Mouse (Mus musculus): Measurements from ENCODE around the gene Rims4. TPM values are rescaled to one million over a fixed set of nuclear protein-coding genes. Genes with fewer than 3 reads are reported as not detected.

Rims4 gene
- polyA plus RNA-seq, 1 experiment from 2014 or later: not detected

DNA sequence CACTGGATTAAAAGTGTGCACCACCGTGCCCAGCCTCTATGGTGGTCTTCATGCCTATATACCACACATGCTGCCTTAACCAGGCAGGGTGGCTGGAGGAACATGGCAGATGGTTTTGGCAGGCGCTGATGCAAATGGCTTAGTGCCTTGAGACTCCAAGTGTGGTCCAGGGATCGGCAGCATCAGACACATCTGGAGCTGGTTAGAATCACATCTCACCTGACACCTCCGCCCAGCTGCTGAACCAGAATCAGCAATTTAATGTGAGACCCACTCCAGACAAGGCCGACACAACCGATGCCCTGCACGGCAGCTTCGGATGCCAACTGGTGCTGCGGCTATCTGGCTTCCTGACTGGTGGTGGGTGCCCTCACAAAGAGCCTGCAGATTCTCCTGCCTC, 52.4 kb downstream of the Rims4 start:
- POLR2A ChIA-PET: no interaction called here
- CTCF ChIA-PET: no interaction called here
- in situ Hi-C loops (cut with MboI; ENCODE audit: low pct_unique_long_range_greater_than_20kb): no loop called here
- ATAC-seq (no peak), DNase-seq (ENCODE audit: low read depth, low spot score) (no peak)
- no peak for TF ChIP-seq CTCF (IDR thresholded peaks at IDR 0.05)
- peaks cover 52% of the 10 kb centered on the region for H3K27me3 ChIP-seq

- POLR2A ChIA-PET: no interaction called here
Observed at GRCm38 (mm10) chr2:163865311-163865710, 53.2 kb downstream of the Rims4 start.

DNA sequence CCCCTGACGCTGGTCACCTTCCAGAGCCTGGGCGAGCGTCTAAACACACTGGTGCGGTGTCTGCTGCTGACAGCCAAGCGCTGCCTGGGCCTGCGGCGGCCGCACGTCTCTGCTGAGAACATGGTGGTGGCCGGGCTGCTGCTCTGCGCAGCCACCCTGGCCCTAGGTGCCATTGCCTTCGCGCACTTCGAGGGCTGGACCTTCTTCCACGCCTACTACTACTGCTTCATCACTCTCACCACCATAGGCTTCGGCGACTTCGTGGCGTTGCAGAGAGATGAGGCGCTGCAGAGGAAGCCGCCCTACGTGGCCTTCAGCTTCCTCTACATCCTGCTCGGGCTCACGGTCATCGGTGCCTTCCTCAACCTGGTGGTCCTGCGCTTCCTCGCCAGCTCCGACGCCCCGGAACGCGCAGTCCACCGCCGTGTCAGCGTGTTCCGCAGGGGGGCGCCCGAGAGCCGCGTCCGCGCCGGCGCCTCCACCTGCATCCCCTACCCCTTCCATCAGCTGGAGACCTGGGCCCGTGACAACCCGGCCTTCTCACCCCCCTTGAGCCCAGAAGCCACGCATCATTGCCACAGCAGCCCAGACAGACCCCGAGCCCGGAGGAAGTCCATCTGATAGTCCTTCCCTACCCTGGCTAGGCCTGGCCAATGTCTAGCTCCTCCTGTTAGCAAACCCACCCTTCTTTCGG, 60.1 kb downstream of the Rims4 start:
- ATAC-seq (no peak), DNase-seq (ENCODE audit: low read depth, low spot score) (no peak)
- CTCF ChIA-PET: interaction anchor here (0.7 to 2.5 kb wide), 3 partner anchors 28 to 94 kb away, joined by 3 to 7 read pairs (median 4); no protein-coding TSS in a partner anchor
- H3K27me3 ChIP-seq: peaks cover 45% of the 10 kb centered on the region
- in situ Hi-C loops (cut with MboI; ENCODE audit: low pct_unique_long_range_greater_than_20kb): no loop called here
- POLR2A ChIA-PET: interaction anchor here (0.6 kb wide), 1 partner anchor 13 kb away, joined by 5 read pairs; no protein-coding TSS in a partner anchor
- TF ChIP-seq CTCF (IDR thresholded peaks at IDR 0.05): peak; percentile 98

More at GRCm38 (mm10) chr2:163865311-163865710, 53.2 kb downstream of the Rims4 start:
- DNase-seq (ENCODE audit: low read depth, low spot score) (no peak), ATAC-seq (no peak)
- CTCF ChIA-PET: no interaction called here
- TF ChIP-seq CTCF (IDR thresholded peaks at IDR 0.05): no peak
- H3K27me3 ChIP-seq: peaks cover 45% of the 10 kb centered on the region
- in situ Hi-C loops (cut with MboI; ENCODE audit: low pct_unique_long_range_greater_than_20kb): no loop called here

GRCm38 (mm10) chr2:163857233-163857632, 61.2 kb downstream of the Rims4 start:
- DNase-seq (ENCODE audit: low read depth, low spot score) (no peak), ATAC-seq (no peak)
- in situ Hi-C loops (cut with MboI; ENCODE audit: low pct_unique_long_range_greater_than_20kb): no loop called here
- H3K27me3 ChIP-seq: peaks cover 47% of the 10 kb centered on the region
- ChIA-PET CTCF (interaction anchor here (2.5 kb wide), 1 partner anchor 95 kb away, joined by 7 read pairs; no protein-coding TSS in a partner anchor), POLR2A (no interaction called here)
- TF ChIP-seq CTCF (IDR thresholded peaks at IDR 0.05): no peak

- DNase-seq (ENCODE audit: low read depth, low spot score): no peak
- CTCF ChIA-PET: interaction anchor here (2.1 kb wide), 1 partner anchor 15 kb away, joined by 8 read pairs; no protein-coding TSS in a partner anchor
- in situ Hi-C loops (cut with MboI; ENCODE audit: low pct_unique_long_range_greater_than_20kb): loop anchor here (5.0 kb wide), 1 partner anchor 99 kb away; no protein-coding TSS in a partner anchor
Observed at GRCm38 (mm10) chr2:163853461-163853901, 65.0 kb downstream of the Rims4 start, which contains the start of gene Kcnk15. Kcnk15 (plus strand) TSS chr2:163853651.

GRCm38 (mm10) chr2:163842043-163842442, 76.4 kb downstream of the Rims4 start:
- DNase-seq (ENCODE audit: low read depth, low spot score): no peak
- CTCF ChIA-PET: no interaction called here
- ATAC-seq: no peak
- POLR2A ChIA-PET: interaction anchor here (0.7 kb wide), 1 partner anchor 1106 kb away, joined by 3 read pairs; no protein-coding TSS in a partner anchor
- in situ Hi-C loops (cut with MboI; ENCODE audit: low pct_unique_long_range_greater_than_20kb): no loop called here
- peaks cover 10% of the 10 kb centered on the region for H3K27me3 ChIP-seq
- TF ChIP-seq CTCF (IDR thresholded peaks at IDR 0.05): no peak

More at GRCm38 (mm10) chr2:163853461-163853901, 65.0 kb downstream of the Rims4 start, which contains the start of gene Kcnk15:
- H3K27me3 ChIP-seq: peaks cover 60% of the 10 kb centered on the region
- POLR2A ChIA-PET: no interaction called here
- ATAC-seq: no peak
- TF ChIP-seq CTCF (IDR thresholded peaks at IDR 0.05): peak; percentile 52

DNA sequence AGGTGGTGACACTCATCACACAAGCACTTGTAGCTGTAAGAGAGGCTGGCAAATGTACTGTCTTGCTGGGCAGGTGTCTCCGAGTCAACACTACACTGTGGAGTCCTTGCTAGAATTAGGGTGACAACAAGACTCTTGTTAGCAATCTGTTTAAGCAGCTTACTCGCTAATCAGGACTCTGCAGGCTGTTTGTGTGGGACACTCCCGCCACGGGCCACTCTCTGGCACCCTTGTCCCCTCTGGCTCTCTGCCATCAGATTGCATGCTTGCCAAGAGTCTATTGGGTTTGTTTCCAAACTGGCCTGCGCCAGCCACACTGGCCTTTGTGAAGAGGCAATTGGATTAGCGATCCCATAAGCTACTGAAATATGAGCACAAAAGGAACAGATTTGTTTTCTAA, 79.0 kb downstream of the Rims4 start:
- DNase-seq (ENCODE audit: low read depth, low spot score): no peak
- CTCF ChIA-PET: interaction anchor here (0.9 to 4.2 kb wide), 8 partner anchors 11 to 305 kb away, joined by 3 to 70 read pairs (median 17); no protein-coding TSS in a partner anchor
- H3K27me3 ChIP-seq: peaks cover 10% of the 10 kb centered on the region
- in situ Hi-C loops (cut with MboI; ENCODE audit: low pct_unique_long_range_greater_than_20kb): loop anchor here (10.0 kb wide), 1 partner anchor 55 kb away; no protein-coding TSS in a partner anchor
- no peak for TF ChIP-seq CTCF (IDR thresholded peaks at IDR 0.05)
- POLR2A ChIA-PET: interaction anchor here (1.1 kb wide), 1 partner anchor 24 kb away, joined by 3 read pairs; no protein-coding TSS in a partner anchor
- no peak for ATAC-seq

DNA sequence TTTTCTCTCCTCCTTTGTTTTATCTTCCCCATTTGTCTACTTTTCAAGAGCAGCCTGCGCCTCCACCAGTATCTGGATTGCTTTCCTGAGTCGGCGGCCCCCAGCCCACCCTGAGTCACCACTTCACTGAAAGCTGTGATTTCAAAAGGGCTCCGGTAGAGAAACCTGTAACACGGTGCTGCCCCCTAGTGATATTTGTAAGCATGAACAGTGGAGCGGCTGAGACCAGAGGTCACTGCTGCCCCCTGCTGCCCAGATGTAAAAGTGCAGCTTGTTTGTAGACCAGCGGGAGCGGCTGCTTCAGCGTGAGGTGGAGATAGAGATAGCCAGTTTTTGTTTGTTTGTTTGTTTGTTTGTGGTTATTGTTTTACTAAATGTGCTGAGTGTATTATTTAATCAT, 80.4 kb downstream of the Rims4 start:
- CTCF ChIA-PET: interaction anchor here (0.6 to 4.2 kb wide), 20 partner anchors 11 to 238 kb away, joined by 3 to 70 read pairs (median 8); partner anchors contain the start of genes Ccn5 and Kcnk15
- DNase-seq (ENCODE audit: low read depth, low spot score) (no peak), ATAC-seq (peak; percentile 62)
- POLR2A ChIA-PET: interaction anchor here (0.7 to 1.6 kb wide), 3 partner anchors 37 to 258 kb away, joined by 3 to 9 read pairs (median 7); no protein-coding TSS in a partner anchor
- peaks cover 10% of the 10 kb centered on the region for H3K27me3 ChIP-seq
- in situ Hi-C loops (cut with MboI; ENCODE audit: low pct_unique_long_range_greater_than_20kb): loop anchor here (10.0 kb wide), 1 partner anchor 53 kb away; no protein-coding TSS in a partner anchor
- TF ChIP-seq CTCF (IDR thresholded peaks at IDR 0.05): peak; percentile 99

GRCm38 (mm10) chr2:163831163-163831562, 87.3 kb downstream of the Rims4 start:
- POLR2A ChIA-PET: no interaction called here
- in situ Hi-C loops (cut with MboI; ENCODE audit: low pct_unique_long_range_greater_than_20kb): loop anchor here (10.0 kb wide), 1 partner anchor 46 kb away; no protein-coding TSS in a partner anchor
- CTCF ChIA-PET: no interaction called here
- DNase-seq (ENCODE audit: low read depth, low spot score): no peak
- H3K27me3 ChIP-seq: no peaks in the 10 kb centered on the region
- TF ChIP-seq CTCF (IDR thresholded peaks at IDR 0.05): no peak
- no peak for ATAC-seq

- H3K27me3 ChIP-seq: no peaks in the 10 kb centered on the region
- CTCF ChIA-PET: interaction anchor here (1.2 to 8.0 kb wide), 3 partner anchors 12 to 39 kb away, joined by 6 to 69 read pairs (median 36); no protein-coding TSS in a partner anchor
- POLR2A ChIA-PET: interaction anchor here (1.5 to 2.3 kb wide), 3 partner anchors 12 to 81 kb away, joined by 4 to 7 read pairs (median 5); no protein-coding TSS in a partner anchor
- in situ Hi-C loops (cut with MboI; ENCODE audit: low pct_unique_long_range_greater_than_20kb): no loop called here
- TF ChIP-seq CTCF (IDR thresholded peaks at IDR 0.05): no peak
- ATAC-seq: peak; percentile 83
- DNase-seq (ENCODE audit: low read depth, low spot score): peak; percentile 92
Observed at GRCm38 (mm10) chr2:163826494-163826893, 92.0 kb downstream of the Rims4 start.

Measured in Patski (cell line).